Mouse (Mus musculus) heart, embryonic 13.5 days (tissue): Measurements from ENCODE around the gene Kcnab2. TPM values are rescaled to one million over a fixed set of nuclear protein-coding genes. Genes with fewer than 3 reads are reported as not detected.

Experiments used
- ATAC-seq: fragments of 200-750 bp; cut with Nextera tagmentation; 2 replicates; pipeline ENCODE4 v1.8.0; 2017; ENCODE audit warnings: moderate TSS enrichment; ENCODE audit not compliant: insufficient number of reproducible peaks, low FRiP score, low TSS enrichment; ENCODE audit errors: extremely low read depth
- H3K27ac ChIP-seq: fragments of 300-500 bp; sonication (generic); replicated peaks from 2 replicates; pipeline ENCODE4 v1.5.1; 2015; ENCODE audit warnings: moderate library complexity, mild to moderate bottlenecking, inconsistent platforms
- H3K27me3 ChIP-seq: fragments of 300-500 bp; sonication (generic); replicated peaks from 2 replicates; pipeline ENCODE4 v1.6.1; 2015; ENCODE audit warnings: mild to moderate bottlenecking, inconsistent platforms
- H3K36me3 ChIP-seq: fragments of 300-500 bp; sonication (generic); 2 replicates; pipeline ENCODE4 v1.6.1; 2015; ENCODE audit warnings: mild to moderate bottlenecking, inconsistent platforms
- H3K4me1 ChIP-seq: fragments of 300-500 bp; sonication (generic); 2 replicates; pipeline ENCODE4 v1.6.1; 2015; ENCODE audit warnings: inconsistent platforms
- H3K4me2 ChIP-seq: fragments of 300-500 bp; sonication (generic); 2 replicates; pipeline ENCODE4 v1.6.1; 2015; ENCODE audit warnings: inconsistent platforms, mild to moderate bottlenecking, moderate library complexity
- H3K4me3 ChIP-seq: fragments of 300-500 bp; sonication (generic); 2 replicates; pipeline ENCODE4 v1.5.1; 2015; ENCODE audit warnings: moderate library complexity, mild to moderate bottlenecking, inconsistent platforms
- H3K9ac ChIP-seq: fragments of 300-500 bp; sonication (generic); 2 replicates; pipeline ENCODE4 v1.6.1; 2015; ENCODE audit warnings: inconsistent platforms, mild to moderate bottlenecking, moderate library complexity
- H3K9me3 ChIP-seq: fragments of 300-500 bp; sonication (generic); 2 replicates; pipeline ENCODE4 v1.6.1; 2016; ENCODE audit warnings: inconsistent platforms
- WGBS: fragments of 180-500 bp; shearing (Covaris S2); methylation state at CpG from one replicate; pipeline ENCODE4 v1.1.7; 2015; ENCODE audit warnings: mixed read lengths; 5-methylcytosine and 5-hydroxymethylcytosine counted together
- polyA plus RNA-seq: library from polyadenylated mRNA; unstranded; fragments of >200 nt; fragmentation: Nextera tagmentation; extraction: Ambion mirVana; gene quantifications from 2 replicates; pipeline ENCODE4 v1.2.1, GENCODE M21; 2015

The Kcnab2 gene
- polyA plus RNA-seq, 1 experiment from 2014 or later: 5.0 TPM

DNA sequence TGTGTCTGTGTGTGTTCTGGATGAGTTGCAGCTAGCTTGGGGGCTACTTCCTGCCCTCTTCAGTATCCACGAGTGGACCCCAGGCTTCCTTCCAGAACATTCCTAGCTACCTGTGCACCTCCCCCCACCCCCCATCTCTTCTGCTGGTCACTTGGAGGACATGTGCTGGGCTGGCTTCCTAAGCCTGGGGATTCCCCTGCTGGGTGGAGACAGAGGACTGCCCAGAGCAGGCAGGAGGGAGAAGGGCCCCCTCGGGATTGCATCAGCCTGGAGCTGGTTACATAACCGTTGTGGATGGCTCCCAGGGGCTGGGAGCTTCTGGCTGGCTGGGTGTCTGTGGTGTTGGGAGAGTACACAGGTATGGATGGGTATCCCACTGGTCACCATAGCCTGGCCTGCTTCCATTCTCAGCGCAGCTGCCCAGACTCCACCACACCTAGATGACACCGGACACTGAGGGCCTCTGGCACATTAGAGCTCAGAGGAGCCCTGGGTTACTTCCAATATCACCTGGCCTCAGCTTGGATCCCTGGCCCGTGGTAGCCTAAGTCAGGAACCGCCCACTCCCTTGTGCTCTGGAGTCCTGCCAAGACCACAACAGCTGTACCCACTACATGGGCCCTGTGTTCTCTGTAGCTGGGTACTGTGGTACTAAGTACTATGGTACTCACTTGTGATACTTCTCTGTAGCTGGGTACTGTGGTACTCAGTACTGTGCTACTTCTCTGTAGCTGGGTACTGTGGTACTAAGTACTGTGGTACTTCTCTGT, 132.4 kb downstream of the Kcnab2 start:
- H3K27me3 ChIP-seq: peaks cover 85% of the 10 kb centered on the region
- no peak overlapping the region for H3K4me3 ChIP-seq
- no peaks in the 10 kb centered on the region for H3K9me3 ChIP-seq
- H3K9ac ChIP-seq: no peak overlapping the region
- no peaks in the 10 kb centered on the region for H3K36me3 ChIP-seq
- no peak overlapping the region for H3K4me2 ChIP-seq
- H3K27ac ChIP-seq: no peak overlapping the region
- peak; percentile 32; the same call in 1 of the 2 replicates for ATAC-seq
- 38% methylated on average over 7 of the region's 7 CpGs for WGBS
- peaks cover 17% of the 10 kb centered on the region for H3K4me1 ChIP-seq

- Histone ChIP-seq H3K4me1 (peaks cover 18% of the 10 kb centered on the region), H3K36me3 (no peaks in the 10 kb centered on the region), H3K9ac (no peak overlapping the region), H3K27ac (no peak overlapping the region), H3K4me2 (no peak overlapping the region), H3K9me3 (no peaks in the 10 kb centered on the region), H3K27me3 (peaks cover 85% of the 10 kb centered on the region), H3K4me3 (no peak overlapping the region)
- no peak for ATAC-seq
- WGBS: 45% methylated on average over 7 of the region's 7 CpGs
Observed at GRCm38 (mm10) chr4:152344651-152345050, 133.0 kb downstream of the Kcnab2 start.

- Histone ChIP-seq H3K27ac (no peak overlapping the region), H3K4me2 (no peak overlapping the region), H3K4me1 (peaks cover 31% of the 10 kb centered on the region), H3K9me3 (no peaks in the 10 kb centered on the region), H3K36me3 (no peaks in the 10 kb centered on the region), H3K9ac (no peak overlapping the region), H3K4me3 (no peak overlapping the region), H3K27me3 (peaks cover 85% of the 10 kb centered on the region)
- ATAC-seq: no peak
- WGBS: 12% methylated on average over 5 of the region's 5 CpGs
Observed at GRCm38 (mm10) chr4:152343296-152343695, 134.4 kb downstream of the Kcnab2 start.

Other genes with a start within 250 kb of the Kcnab2 start
- 9.2 and 9.6 TPM in 2 replicates for gene Gpr153, start 203.6 kb downstream of the Kcnab2 start, polyA plus RNA-seq
- not detected in 2 replicates for gene Hes3, start 186.2 kb downstream of the Kcnab2 start, polyA plus RNA-seq
- 16.8 and 19.7 TPM in 2 replicates for gene Icmt, start 180.6 kb downstream of the Kcnab2 start, polyA plus RNA-seq
- 71.2 and 73.2 TPM in 2 replicates for gene Rnf207, start 158.9 kb downstream of the Kcnab2 start, polyA plus RNA-seq
- 226 and 250 TPM in 2 replicates for gene Rpl22, start 152.1 kb downstream of the Kcnab2 start, polyA plus RNA-seq
- gene Chd5, start 139.2 kb downstream of the Kcnab2 start, polyA plus RNA-seq: 0.09 and 0.29 TPM in 2 replicates
- gene Nphp4, start 1.2 kb downstream of the Kcnab2 start, polyA plus RNA-seq: 1.7 TPM in 2 replicates